Mouse (Mus musculus) embryonic fibroblast, embryonic 13.5 days (primary cell): Measurements from ENCODE around the gene Elmod1.

Experiments used
- CTCF ChIP-seq: IDR thresholded peaks from 2 replicates; pipeline ENCODE4 v1.5.1; 2011; ENCODE audit warnings: mild to moderate bottlenecking, control low read depth, low read length, moderate library complexity, borderline replicate concordance; ENCODE audit not compliant: insufficient read depth
- POLR2A ChIP-seq: IDR thresholded peaks from 2 replicates; pipeline ENCODE4 v1.6.1; 2011; ENCODE audit warnings: low read depth, mild to moderate bottlenecking, control low read depth, low read length, moderate library complexity

- TF ChIP-seq CTCF (no peak), POLR2A (no peak)
These were observed 71.8 kb downstream of the Elmod1 start for GRCm38 (mm10) chr9:53903215-53903842.
